Mouse (Mus musculus): ENCODE measurements around the gene Naa15.
"Not testable (repeated sequence)": the region's sequence is repeated elsewhere in the genome, so short reads cannot be mapped to it uniquely, and the experiment has no call there.

The Naa15 gene

DNA sequence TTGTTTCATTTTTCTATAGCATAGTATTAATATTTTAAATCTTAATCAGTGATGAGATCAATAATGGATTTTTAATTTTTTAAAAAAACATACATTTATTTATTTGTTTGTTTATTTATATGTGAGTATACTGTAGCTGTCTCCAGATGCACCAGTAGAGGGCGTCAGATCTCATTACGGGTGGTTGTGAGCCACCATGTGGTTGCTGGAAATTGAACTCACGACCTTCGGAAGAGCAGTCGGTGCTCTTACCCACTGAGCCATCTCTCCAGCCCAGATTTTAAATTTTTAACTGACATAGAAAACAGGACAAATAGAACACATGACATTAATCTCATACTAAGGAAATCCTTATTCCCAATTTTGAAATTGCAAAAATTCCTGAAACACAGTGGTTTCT, 19.4 kb downstream of the Naa15 start:
- DNase-seq (ENCODE audit: low read depth, low spot score): not testable (repeated sequence)

GRCm38 (mm10) chr3:51434871-51435595, 20.1 kb downstream of the Naa15 start:
- no peak for DNase-seq (ENCODE audit: low read depth, low spot score)

DNA sequence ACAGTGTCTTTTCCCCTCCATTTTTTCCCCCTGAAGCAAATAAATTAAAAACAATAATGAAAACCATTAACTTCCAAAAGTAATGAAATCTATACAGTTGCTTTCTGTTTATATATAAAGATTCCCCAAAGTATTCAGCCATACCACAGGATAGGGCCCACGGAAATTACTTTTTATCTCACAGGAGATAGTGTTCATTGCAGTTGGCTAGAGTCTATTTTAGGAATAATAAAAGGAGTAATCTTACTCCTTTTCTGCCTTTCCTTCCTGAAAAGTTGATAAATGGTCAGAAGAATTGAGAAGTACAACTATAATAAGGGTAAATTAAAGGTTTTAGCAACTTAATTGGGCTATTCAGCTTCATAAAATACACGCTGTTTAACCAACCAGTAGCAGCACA, 53.6 kb downstream of the Naa15 start:
- no peak for DNase-seq (ENCODE audit: low read depth, low spot score)

DNA sequence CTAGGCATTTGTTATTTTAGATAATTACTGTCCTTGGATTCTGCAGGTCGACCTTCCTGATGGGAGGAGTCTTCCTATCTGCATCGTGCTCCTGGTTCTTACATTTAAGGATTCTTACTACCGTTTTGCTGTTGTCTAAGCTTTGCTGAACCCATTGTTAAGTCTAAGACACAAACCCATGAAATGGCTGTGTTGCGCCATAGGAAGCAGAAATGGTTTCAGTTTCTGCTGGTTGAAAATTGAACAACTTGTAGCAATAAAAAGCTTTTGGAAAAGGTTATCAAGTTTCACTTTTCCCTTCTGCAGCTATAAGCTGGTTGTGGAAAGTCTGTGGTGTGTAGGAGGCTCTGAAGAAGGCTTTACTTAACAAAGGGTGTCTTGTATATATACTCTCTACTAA, 60.8 kb downstream of the Naa15 start:
- DNase-seq (ENCODE audit: low read depth, low spot score): no peak

GRCm38 (mm10) chr3:51479893-51480292, 64.9 kb downstream of the Naa15 start:
- DNase-seq (ENCODE audit: low read depth, low spot score): no peak

DNA sequence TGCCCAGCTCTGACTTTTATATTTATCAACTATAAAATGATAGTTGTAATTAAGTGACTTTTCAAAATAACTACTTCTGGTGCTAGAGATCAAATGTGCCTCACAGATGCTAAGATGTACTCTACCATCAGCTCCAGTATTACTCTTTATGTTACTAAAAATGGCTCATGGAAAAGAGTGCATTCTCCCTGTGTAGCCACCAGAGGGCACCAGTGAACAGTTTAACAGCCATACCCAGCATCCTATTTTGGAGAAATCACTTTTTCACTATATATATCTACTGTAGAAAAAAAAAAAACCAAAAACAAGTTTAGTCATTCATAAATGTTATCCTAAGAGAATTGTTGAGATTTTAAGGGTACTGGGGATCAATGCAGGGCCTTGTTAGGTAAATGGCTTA, 66.1 kb downstream of the Naa15 start:
- DNase-seq (ENCODE audit: low read depth, low spot score): peak; percentile 39

- DNase-seq (ENCODE audit: low read depth, low spot score): no peak
Measured at GRCm38 (mm10) chr3:51481881-51482280, 66.9 kb downstream of the Naa15 start.

DNA sequence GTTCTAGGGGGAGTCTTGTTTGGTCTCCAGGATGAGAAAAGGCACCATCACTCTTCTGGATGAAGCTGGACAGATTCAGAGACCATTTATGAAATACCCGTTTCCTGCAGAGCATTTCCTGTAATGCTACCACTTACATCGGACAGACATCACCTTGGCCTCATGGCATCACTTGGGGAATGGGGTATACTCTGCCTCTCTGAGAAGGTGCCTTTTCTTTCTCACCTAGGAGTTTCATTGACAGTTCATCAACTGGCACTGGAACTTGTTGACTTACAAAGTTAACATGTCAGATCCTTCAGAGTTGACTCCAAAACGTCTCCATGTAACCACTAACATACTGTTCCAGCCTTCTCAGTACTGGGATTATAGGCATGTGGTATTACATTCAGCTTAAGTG, 67.8 kb downstream of the Naa15 start:
- no peak for DNase-seq (ENCODE audit: low read depth, low spot score)

DNA sequence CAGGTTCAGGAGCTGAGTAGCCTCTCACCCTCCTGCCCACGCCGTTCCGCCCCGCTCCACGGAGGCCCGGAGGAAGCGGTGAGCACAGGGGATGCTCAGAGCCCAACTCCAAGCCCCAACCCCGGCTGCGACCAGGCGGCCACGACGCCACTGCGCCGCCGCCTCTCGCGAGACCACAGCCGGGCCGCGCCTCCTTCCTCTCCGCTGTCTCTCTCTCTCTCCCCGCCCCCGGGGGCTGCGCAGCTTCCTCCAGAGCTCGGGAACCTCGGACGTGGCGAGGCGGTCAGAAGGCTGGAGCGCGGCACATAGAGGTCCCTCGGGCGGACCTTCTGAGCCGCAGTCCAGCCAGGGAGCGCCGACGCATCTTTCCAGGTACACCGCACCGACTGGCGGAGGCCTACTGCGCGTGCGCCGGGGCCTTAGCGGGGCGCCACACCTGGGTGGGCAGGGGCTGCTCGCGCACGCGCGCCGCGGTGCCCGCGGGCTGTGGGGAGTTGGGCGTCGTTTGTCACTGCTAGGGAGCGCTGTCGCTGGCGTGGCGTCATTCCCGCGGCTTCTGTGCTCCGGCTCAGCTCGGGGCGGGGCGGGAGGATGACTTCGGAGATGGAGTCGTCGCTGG, 68.9 kb downstream of the Naa15 start, which contains the start of gene Rab33b:
Gene Rab33b (plus strand): TSS at position 180 of the 619 bp plus-strand sequence.
- DNase-seq (ENCODE audit: low read depth, low spot score): peak; percentile 91

DNA sequence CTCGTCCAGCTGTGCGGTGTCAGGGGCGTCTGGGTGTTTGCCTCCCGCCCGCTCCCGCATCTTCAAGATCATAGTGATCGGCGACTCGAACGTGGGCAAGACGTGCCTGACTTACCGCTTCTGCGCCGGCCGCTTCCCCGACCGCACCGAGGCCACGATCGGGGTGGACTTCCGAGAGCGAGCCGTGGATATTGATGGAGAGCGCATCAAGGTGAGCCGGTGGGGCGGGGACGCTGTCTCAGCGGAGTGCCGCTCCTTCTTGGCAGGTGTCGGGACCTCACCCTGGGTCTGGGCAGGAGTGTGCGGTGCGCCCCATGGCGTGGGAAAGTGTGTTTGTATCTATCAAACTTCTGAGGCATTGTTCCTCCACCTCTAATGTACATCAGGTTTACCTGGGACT, 69.4 kb downstream of the Naa15 start:
- no peak for DNase-seq (ENCODE audit: low read depth, low spot score)

- DNase-seq (ENCODE audit: low read depth, low spot score): no peak
Measured at GRCm38 (mm10) chr3:51485347-51485746, 70.4 kb downstream of the Naa15 start.

- peak; percentile 51 for DNase-seq (ENCODE audit: low read depth, low spot score)
Measured at GRCm38 (mm10) chr3:51486491-51487195, 71.7 kb downstream of the Naa15 start.

DNA sequence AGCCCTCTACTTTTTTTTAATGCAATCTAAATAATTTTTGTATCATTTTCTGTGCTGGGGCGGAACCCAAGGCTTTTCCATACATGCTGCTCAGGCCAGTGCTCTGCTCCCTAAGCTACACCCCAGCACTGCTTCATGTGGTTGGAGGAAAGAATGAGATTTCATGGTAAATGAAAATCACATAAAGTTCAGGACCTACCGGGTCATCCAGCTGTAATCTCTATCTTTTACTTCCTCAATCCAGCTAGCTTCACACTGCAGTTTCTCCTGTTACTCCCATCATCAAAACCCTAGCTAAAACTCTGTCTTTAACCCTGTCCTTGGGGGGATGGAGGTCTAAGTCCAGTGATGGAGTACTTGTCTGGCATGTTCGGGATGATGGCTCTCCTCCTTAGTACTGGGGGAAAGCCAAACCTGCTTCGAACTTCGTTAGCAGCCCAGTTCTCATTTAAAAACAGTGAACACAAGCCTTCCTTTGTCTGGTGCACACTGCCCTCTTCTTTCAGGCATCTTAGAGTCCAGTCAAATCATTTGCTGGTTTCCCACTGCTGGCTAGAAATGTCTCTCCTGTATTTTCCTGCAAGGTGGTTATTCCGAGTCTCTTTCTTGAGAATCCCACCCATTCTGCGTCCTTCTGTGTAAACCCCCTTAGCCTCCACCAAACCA, 75.3 kb downstream of the Naa15 start:
- no peak for DNase-seq (ENCODE audit: low read depth, low spot score)

DNA sequence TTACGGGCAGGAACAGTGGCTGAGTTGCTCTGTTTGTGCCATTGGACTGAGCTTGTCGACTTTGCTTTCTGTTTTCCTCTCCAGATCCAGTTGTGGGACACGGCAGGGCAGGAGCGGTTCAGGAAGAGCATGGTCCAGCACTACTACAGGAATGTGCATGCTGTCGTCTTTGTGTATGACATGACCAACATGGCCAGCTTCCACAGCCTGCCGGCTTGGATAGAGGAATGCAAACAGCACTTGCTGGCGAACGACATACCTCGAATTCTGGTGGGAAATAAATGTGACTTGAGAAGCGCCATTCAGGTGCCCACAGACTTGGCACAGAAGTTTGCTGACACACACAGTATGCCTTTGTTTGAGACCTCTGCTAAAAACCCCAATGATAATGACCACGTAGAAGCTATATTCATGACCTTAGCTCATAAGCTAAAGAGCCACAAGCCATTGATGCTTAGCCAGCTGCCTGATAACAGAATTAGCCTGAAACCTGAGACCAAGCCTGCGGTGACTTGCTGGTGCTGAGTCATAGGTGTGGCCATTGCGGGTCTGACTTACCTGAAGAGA, 78.4 kb downstream of the Naa15 start:
- DNase-seq (ENCODE audit: low read depth, low spot score): no peak

DNA sequence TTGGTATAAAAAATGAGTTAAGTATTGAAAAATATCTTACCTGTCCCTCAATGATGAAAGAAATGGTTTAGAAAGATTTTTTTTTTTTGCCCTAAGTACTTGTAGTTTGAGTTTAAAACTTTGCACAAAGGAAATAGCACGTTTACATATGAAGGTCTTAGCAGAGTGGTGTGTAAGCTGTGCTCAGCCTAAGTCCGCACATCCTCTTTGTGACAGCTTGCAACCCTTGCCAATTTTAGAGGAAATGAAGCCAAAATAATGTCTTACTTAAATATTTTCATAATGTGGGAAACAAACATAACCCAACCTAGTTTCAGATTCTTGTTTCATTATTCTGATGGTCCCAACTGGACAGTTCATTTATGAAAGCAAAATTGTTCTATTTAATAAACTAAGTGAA, 79.5 kb downstream of the Naa15 start:
- DNase-seq (ENCODE audit: low read depth, low spot score): no peak

DNA sequence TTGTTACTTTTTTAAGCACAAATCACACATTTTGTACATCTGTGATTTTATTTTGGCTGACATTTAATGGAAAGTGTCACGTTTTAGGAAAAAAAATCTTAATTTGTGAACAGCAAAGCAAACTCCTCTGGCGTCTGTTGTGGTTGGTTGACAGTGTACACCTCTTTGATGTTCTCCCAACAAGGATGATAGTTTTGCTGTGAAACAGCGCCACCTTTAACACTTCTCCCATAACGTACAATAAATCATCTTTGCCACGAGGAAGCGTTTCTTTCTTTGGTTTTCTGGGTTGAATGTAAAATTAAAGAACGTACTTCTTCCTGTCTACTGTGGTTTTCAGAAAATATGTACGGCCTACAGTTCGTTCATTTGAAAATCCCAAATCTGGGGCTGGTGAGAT, 80.7 kb downstream of the Naa15 start:
- no peak for DNase-seq (ENCODE audit: low read depth, low spot score)

- no peak for DNase-seq (ENCODE audit: low read depth, low spot score)
Measured at GRCm38 (mm10) chr3:51497978-51498377, 83.0 kb downstream of the Naa15 start.

DNA sequence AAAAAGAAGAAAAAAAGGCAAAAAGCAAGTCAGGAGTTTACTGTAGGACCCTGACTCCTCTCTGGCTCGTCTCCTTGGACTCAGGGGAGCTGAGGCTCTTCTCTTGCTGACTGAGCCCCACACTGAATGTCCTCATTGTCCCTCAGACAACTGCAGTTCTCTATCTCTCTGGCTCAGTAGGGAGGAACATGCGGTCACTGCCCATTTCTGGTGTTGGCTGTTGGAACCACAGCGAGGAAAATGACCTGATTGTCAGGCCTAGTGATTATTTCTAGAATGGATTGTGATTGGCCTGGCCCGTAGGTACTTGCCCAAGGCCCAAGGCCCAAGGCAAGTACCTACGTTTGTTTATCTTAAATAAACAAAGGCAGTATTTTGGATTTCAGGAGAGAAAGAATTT, 83.7 kb downstream of the Naa15 start:
- no peak for DNase-seq (ENCODE audit: low read depth, low spot score)

GRCm38 (mm10) chr3:51499876-51500275, 84.9 kb downstream of the Naa15 start:
- no peak for DNase-seq (ENCODE audit: low read depth, low spot score)

DNA sequence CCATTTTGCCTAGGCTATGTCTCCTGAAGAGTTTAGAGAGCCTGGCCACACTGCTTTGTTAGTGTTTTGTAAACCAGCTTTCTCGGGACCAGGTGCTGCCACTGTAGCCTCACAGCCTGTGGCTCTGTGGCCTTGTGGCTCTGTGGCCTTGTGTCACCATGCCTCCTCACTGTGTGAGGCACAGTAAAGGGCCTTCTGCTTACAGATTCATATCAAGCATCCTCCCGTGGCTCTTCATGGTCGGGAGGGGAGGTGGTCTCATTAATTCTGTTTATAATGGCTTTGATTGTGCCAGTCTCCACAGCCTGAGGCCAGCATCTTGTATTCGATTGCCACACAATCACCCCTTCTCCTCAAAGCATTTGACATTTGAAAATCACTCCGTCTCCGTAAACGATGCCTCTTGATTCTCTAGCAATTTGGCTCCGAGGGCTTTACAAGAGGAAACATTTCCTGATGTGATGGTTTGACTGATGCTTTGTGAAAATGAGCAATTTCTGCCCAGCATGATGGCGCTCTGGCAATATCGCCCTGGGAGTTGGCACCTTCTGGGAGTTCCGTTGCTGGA, 89.5 kb downstream of the Naa15 start:
- DNase-seq (ENCODE audit: low read depth, low spot score): no peak

DNA sequence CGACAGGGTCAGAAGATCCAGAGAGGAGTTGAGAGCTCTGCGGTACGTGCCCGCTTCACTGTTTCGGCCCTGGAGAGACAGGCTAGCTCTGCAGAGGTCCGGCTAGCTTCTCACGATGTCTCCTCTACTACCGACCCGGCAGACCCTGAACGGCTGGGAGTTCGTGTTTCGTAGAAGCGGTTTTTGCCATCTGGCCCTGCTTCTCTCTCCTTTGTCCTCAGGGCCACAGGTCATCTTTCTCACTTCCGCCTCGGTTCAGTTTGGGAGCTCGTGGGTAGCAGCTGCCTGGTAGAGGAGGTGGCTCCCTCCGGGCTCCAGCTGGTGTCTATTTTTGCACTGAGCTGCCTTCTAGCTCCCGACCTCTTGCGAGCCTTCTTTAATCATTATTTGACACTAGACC, 90.5 kb downstream of the Naa15 start:
- DNase-seq (ENCODE audit: low read depth, low spot score): no peak

DNA sequence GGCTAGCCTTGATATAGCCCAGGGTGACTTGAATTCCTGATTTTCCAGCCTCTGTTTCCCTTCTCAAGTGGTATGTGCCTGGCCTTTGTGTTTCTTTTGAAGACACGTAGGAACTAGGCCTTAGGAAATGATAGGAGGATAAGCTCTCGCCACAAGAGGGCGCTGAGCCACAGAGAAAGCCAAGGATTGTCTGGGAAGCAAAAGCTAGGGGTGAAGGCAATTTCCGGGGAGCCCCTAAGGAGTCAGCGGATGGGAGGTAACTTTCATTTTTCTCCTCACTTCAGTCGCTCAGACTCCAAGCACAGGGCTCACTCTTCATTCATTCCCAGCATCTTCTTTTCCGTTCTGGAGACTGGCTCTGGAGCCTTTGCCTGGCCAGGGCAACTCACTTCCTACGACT, 96.0 kb downstream of the Naa15 start:
- peak; percentile 45 for DNase-seq (ENCODE audit: low read depth, low spot score)

Measured in retina, postnatal 7 days (tissue).